In the genomic region with DNA sequence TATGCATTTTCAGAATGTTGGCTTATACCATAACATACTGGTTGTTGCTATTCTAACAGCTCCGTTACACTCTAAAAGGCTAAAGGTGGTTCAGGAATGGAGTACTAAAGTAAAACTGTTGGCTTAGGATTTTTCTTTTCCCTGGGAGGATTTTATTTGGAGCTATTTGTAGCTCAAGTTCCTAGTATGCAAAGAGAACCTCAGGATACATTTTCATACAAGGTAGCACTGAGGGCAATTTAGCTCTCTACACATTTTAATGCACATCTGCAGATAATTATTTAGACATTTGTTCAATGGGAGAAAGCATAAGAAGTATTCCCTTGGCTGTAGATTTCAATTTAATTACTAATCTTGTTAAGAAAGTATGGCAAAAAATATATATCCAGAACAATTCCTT, we compare ENCODE assay signal across 18 mouse cellular contexts.
"Had no signal": no experiment of that assay in that cellular context is flagged by ENCODE, and none has a peak within 500 bp of the region (broad histone marks: within the 10 kb centered on the region; RNA-seq: fewer than 3 reads in every experiment).

No protein-coding gene starts in this region.

- H3K27ac ChIP-seq: lung, embryonic 15.5 days; macrophage; midbrain, embryonic 13.5 days; midbrain, embryonic 15.5 days; neural tube, embryonic 12.5 days had no signal

- DNase-seq: liver, postnatal 0 days; lung, adult 2 months; lung, postnatal 14 days; lung, postnatal 36 days; right cerebral cortex, postnatal 25 days; right cerebral cortex, postnatal 4 days; spleen, adult 18-20 months; thymus, adult 18-20 months; thymus, postnatal 14 days; thymus, postnatal 36 days had no signal

- H3K9ac ChIP-seq: liver, postnatal 0 days; lung, embryonic 15.5 days; midbrain, embryonic 13.5 days; midbrain, embryonic 15.5 days; neural tube, embryonic 12.5 days had no signal

- ATAC-seq: liver, postnatal 0 days; lung, postnatal 0 days; midbrain, embryonic 13.5 days; midbrain, embryonic 15.5 days had no signal

- H3K4me2 ChIP-seq: lung, embryonic 15.5 days; midbrain, embryonic 11.5 days; midbrain, embryonic 13.5 days; midbrain, embryonic 15.5 days; neural tube, embryonic 12.5 days had no signal

- H3K27me3 ChIP-seq: lung, embryonic 15.5 days; megakaryocyte, embryonic 14.5 days; midbrain, embryonic 13.5 days; midbrain, embryonic 15.5 days; neural tube, embryonic 12.5 days had no signal

- H3K9me3 ChIP-seq: lung, embryonic 15.5 days; midbrain, embryonic 13.5 days; midbrain, embryonic 15.5 days; neural tube, embryonic 12.5 days had no signal

- H3K36me3 ChIP-seq: lung, embryonic 15.5 days; midbrain, embryonic 13.5 days; midbrain, embryonic 15.5 days; neural tube, embryonic 12.5 days had no signal

- H3K4me1 ChIP-seq: megakaryocyte, embryonic 14.5 days; midbrain, embryonic 13.5 days; midbrain, embryonic 15.5 days; neural tube, embryonic 12.5 days had no signal

- H3K4me3 ChIP-seq: lung, embryonic 15.5 days; megakaryocyte, embryonic 14.5 days; midbrain, embryonic 13.5 days; midbrain, embryonic 15.5 days; neural tube, embryonic 12.5 days had no signal
